Mouse (Mus musculus) ES-Bruce4 (cell line): ENCODE results near the gene Csad. TPM values are rescaled to one million over a fixed set of nuclear protein-coding genes. Genes with fewer than 3 reads are reported as not detected.
"Not testable (repeated sequence)": the region's sequence is repeated elsewhere in the genome, so short reads cannot be mapped to it uniquely, and the experiment has no call there.

Experiments
- H3K27ac ChIP-seq: 2 replicates; pipeline ENCODE4 v1.5.1; 2012; ENCODE audit warnings: low read length, inconsistent platforms; ENCODE audit not compliant: insufficient read depth
- H3K27me3 ChIP-seq: 2 replicates; pipeline ENCODE4 v1.6.1; 2012; ENCODE audit warnings: mild to moderate bottlenecking, low read length, inconsistent platforms; ENCODE audit not compliant: control insufficient read depth, poor library complexity, insufficient read depth, severe bottlenecking
- H3K36me3 ChIP-seq: 2 replicates; pipeline ENCODE4 v1.6.1; 2012; ENCODE audit warnings: inconsistent platforms, mild to moderate bottlenecking, low read length, moderate library complexity; ENCODE audit not compliant: control insufficient read depth, poor library complexity, insufficient read depth, severe bottlenecking
- H3K4me1 ChIP-seq: one replicate; pipeline ENCODE4 v1.8.1; 2011; ENCODE audit warnings: low read length; ENCODE audit not compliant: control insufficient read depth, insufficient read depth
- H3K4me3 ChIP-seq: 2 replicates; pipeline ENCODE4 v1.5.1; 2011; ENCODE audit warnings: low read depth, mild to moderate bottlenecking, low read length
- H3K9ac ChIP-seq: 2 replicates; pipeline ENCODE4 v1.6.1; 2012; ENCODE audit warnings: low read depth, mild to moderate bottlenecking, inconsistent platforms; ENCODE audit not compliant: poor library complexity, severe bottlenecking
- H3K9me3 ChIP-seq: replicated peaks from 2 replicates; pipeline ENCODE4 v1.6.1; 2012; ENCODE audit warnings: mild to moderate bottlenecking, low read length, inconsistent platforms; ENCODE audit not compliant: control insufficient read depth, poor library complexity, insufficient read depth, severe bottlenecking
- CTCF ChIP-seq: IDR thresholded peaks from one replicate; pipeline ENCODE4 v1.8.1; 2011; ENCODE audit warnings: low read depth, low read length
- EP300 ChIP-seq: IDR thresholded peaks from 2 replicates; pipeline ENCODE4 v1.6.1; 2011; ENCODE audit warnings: low read depth, low read length; ENCODE audit not compliant: insufficient read depth
- POLR2A ChIP-seq: IDR thresholded peaks from one replicate; pipeline ENCODE4 v1.8.1; 2011; ENCODE audit warnings: low read length; ENCODE audit not compliant: insufficient read depth
- polyA plus RNA-seq: library from polyadenylated mRNA; stranded (reverse); fragments of >200 nt; gene quantifications from 2 replicates; pipeline ENCODE4 v1.2.4, GENCODE M21; 2011; ENCODE audit warnings: low read depth; ENCODE audit not compliant: missing spikeins, insufficient read depth, insufficient read length

Csad gene
- polyA plus RNA-seq, 1 experiment: 17.8 TPM

DNA sequence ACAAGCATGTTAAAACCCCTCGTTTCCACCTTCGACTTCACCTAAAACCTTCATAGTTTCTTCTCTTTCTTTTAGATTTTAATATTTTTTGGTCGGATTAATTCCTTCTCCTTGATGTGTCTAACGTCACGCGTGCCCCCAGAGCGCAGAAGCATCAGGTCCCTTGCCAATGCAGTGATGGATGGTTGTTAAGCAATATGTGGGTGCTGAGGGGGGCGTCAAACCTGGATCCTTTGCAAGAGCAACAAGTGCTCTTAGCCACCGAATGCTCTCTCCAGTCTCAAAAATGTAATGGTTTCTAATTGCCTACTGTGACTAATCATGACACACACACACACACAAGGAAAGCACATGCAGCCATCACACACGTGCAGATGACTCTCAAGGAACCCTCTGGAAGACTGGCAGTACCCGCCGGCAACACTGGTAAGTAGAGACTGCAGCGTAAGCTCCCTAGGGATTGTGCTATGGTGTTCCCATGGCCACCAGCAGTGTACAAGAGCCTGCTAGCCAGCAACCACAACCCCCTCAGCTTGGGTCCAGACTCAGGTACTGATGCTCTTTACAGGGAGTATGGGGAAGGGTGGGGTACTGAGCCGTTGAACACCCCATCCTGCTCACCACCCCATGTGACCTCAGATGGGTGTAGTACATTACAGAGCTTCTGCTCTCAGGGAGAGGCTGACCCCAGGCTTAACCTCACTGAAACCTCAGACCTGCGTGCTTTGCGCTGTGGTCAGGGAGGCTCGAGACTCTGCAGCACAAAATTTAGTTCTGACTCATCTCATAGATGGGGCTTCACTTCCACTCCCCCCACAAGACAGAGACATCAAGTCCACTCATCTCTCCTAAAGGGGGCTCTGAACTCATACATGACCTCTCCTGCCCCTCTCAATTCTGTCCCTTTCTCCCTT lies 26.1 kb upstream of the Csad start:
- peaks cover 11% of the 10 kb centered on the region for H3K4me1 ChIP-seq
- no peaks in the 10 kb centered on the region for H3K9me3 ChIP-seq
- H3K27me3 ChIP-seq: no peaks in the 10 kb centered on the region
- H3K27ac ChIP-seq: no peak overlapping the region
- TF ChIP-seq EP300 (no peak), CTCF (no peak), POLR2A (no peak)
- H3K9ac ChIP-seq: no peak overlapping the region
- peak overlapping the region; percentile 5; the same call in 1 of the 2 replicates for H3K4me3 ChIP-seq
- no peaks in the 10 kb centered on the region for H3K36me3 ChIP-seq

DNA sequence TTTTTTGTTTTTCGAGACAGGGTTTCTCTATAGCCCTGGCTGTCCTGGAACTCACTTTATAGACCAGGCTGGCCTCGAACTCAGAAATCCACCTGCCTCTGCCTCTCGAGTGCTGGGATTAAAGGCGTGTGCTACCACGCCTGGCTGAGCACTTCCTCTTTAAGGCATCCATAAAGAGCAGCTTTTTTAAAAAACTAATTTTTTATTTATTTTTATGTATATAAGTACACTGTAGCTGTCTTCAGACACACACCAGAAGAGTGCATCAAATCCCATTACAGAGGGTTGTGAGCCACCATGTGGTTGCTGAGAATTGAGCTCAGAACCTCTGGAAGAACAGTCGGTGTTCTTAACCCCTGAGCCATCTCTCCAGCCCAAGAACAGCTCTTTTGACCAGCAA lies 21.1 kb upstream of the Csad start:
- not testable (repeated sequence) for H3K27ac ChIP-seq, H3K9ac ChIP-seq, H3K27me3 ChIP-seq, H3K36me3 ChIP-seq, H3K4me3 ChIP-seq, H3K4me1 ChIP-seq, H3K9me3 ChIP-seq

- no peaks in the 10 kb centered on the region for H3K36me3 ChIP-seq
- H3K27ac ChIP-seq: no peak overlapping the region
- H3K4me3 ChIP-seq: peak overlapping the region; percentile 52
- H3K9ac ChIP-seq: peak overlapping the region; percentile 50
- H3K4me1 ChIP-seq: peaks cover 3% of the 10 kb centered on the region
- no peaks in the 10 kb centered on the region for H3K9me3 ChIP-seq
- TF ChIP-seq EP300 (no peak), POLR2A (no peak), CTCF (no peak)
- no peaks in the 10 kb centered on the region for H3K27me3 ChIP-seq
Observed at GRCm38 (mm10) chr15:102224992-102225617, 20.6 kb upstream of the Csad start.

- H3K9me3 ChIP-seq: no peaks in the 10 kb centered on the region
- H3K27me3 ChIP-seq: no peaks in the 10 kb centered on the region
- H3K4me3 ChIP-seq: peak overlapping the region; percentile 75
- TF ChIP-seq POLR2A (no peak), CTCF (peak; percentile 73), EP300 (0 out of 2 replicates have a peak, but pooled peaks have one; percentile 35)
- H3K36me3 ChIP-seq: no peaks in the 10 kb centered on the region
- peak overlapping the region; percentile 50 for H3K9ac ChIP-seq
- peaks cover 3% of the 10 kb centered on the region for H3K4me1 ChIP-seq
- H3K27ac ChIP-seq: no peak overlapping the region
Observed at GRCm38 (mm10) chr15:102224186-102224991, 19.9 kb upstream of the Csad start.

DNA sequence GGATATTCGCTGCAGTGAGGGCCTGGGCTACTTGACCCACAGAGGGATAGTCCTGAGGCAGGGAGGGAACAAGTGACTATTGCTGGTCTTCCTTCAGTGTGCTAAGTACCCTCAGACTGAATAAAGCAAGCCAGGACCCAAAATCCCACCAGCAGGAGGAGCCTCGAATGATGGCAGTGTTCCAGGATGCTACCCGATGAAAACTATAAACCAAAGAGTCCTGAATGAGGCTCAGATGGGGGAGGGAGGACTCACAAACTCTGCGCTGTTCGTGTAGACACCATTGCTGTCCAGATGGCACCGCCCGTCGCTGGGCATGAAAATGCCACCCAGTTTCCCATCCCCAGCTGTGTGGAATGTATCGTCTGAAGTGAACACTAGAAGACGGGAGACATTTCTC lies 17.9 kb upstream of the Csad start:
- no peaks in the 10 kb centered on the region for H3K36me3 ChIP-seq
- H3K27ac ChIP-seq: no peak overlapping the region
- no peak for TF ChIP-seq POLR2A
- TF ChIP-seq CTCF: no peak
- no peak for TF ChIP-seq EP300
- no peaks in the 10 kb centered on the region for H3K27me3 ChIP-seq
- peaks cover 3% of the 10 kb centered on the region for H3K4me1 ChIP-seq
- no peaks in the 10 kb centered on the region for H3K9me3 ChIP-seq
- no peak overlapping the region; the same call in 1 of the 2 replicates for H3K9ac ChIP-seq
- peak overlapping the region; percentile 34 for H3K4me3 ChIP-seq
